Mouse (Mus musculus): Measurements from ENCODE around the gene Mcpt8.
"Not testable (repeated sequence)": the region's sequence is repeated elsewhere in the genome, so short reads cannot be mapped to it uniquely, and the experiment has no call there.

Gene Mcpt8

DNA sequence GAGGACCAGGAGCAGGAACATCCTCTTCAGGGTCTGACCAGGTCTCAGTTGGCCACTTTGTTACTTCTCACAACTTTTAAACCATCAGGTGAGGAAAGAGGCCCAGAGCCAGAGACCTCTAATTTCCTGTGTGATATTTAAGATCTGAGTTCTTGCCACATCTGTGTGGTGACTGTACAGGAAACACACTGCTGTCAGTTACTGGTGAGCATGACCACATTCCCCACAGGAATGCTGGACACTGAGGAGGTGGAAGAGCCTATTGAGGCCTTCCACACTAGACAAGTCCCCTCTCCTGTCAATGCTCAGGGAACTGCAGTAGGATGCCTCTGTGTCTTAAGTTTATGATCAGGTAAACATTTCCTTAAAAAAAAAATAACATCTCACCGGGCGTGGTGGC is at the start of gene Mcpt8:
Gene Mcpt8 (minus strand): TSS at position 107 of the 400 bp plus-strand sequence.
- in situ Hi-C loops (cut with MboI; ENCODE audit: low sequenced_read_pairs) = no loop called here

DNA sequence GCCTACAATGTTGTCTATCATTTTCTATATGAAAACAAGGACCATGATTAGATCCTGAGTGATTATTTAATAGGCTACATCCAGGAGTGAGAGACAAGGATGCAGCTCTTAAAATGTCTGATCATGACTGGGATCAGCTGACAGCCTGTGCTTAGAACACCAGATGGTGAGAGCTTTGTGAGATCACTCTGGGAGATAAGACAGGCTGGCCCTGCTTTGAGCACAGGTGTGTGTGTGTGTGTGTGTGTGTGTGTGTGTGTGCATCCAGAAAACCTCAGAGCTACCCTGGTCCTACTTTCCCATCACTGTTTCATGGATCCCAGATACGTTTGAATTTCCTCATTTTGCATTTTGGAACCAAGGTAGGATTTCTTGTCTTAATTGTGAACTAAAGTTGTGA is 48.6 kb upstream of the Mcpt8 start:
- in situ Hi-C loops (cut with MboI; ENCODE audit: low sequenced_read_pairs) = not testable (repeated sequence)

- in situ Hi-C loops (cut with MboI; ENCODE audit: low sequenced_read_pairs) = not testable (repeated sequence)
These were observed 47.4 kb upstream of the Mcpt8 start, which contains the start of gene Gzmd for GRCm38 (mm10) chr14:56132508-56132907. Gene Gzmd (minus strand): TSS chr14:56132608.

GRCm38 (mm10) chr14:56128341-56128740 is 43.3 kb upstream of the Mcpt8 start:
- in situ Hi-C loops (cut with MboI; ENCODE audit: low sequenced_read_pairs) = no loop called here

DNA sequence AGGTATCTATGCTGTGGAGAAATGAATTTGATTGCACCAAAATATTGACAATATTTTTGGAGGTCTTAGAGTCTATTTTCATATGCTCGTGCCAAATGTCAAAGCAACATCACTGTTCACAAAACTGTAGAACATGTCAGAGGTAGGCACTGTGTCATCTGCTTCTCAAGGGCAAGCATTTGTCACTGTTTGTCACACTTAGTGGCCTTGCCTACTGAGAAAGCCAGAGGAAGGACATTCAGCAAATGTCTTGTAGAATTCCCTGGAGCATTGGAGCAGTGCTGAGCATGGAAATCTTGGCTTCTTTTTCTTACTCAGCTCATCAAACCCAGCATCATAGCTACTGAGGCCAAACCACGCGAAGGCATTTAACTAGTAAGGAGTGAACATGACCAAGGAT is 38.4 kb upstream of the Mcpt8 start:
- in situ Hi-C loops (cut with MboI; ENCODE audit: low sequenced_read_pairs) = no loop called here

GRCm38 (mm10) chr14:56120525-56120924 is 35.5 kb upstream of the Mcpt8 start, which contains the start of gene Gzme:
Gene Gzme (minus strand): TSS chr14:56120625.
- in situ Hi-C loops (cut with MboI; ENCODE audit: low sequenced_read_pairs) = no loop called here

DNA sequence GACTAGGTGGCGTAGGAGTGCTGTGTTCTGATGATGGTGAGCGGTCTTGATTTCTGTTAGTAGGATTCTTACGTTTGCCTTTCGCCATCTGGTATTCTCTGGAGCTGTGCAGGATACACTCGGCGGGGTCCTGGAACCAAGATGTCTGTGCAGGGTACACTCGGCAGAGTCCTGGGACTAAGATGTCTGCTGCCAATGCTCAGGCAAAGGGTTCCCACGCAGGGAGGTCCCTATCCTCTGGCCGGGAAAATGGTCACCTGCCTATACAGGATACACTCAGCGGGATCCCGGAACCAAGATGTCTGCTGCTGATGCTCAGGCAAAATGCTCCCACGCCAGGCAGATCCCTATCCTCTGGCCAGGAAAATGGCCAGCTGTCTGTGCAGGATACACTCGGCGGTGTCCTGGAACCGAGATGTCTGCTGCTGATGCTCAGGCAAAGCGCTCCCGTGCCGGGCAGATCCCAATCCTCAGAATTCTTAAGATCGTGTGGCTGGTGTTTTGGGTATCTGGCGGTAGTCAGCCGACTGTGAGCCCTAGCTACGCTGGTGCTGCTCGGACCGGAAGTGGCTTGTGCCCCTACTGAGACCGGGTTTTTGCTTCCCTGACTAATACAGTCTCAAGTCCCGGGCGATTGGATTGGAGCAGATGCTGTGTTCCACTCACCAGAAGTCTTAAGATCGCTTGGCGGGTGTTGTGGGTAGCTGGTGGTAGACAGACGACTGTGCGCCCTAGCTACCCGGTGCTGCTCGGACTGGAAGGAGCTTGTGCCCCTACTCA is 30.6 kb upstream of the Mcpt8 start:
- in situ Hi-C loops (cut with MboI; ENCODE audit: low sequenced_read_pairs) = not testable (repeated sequence)

DNA sequence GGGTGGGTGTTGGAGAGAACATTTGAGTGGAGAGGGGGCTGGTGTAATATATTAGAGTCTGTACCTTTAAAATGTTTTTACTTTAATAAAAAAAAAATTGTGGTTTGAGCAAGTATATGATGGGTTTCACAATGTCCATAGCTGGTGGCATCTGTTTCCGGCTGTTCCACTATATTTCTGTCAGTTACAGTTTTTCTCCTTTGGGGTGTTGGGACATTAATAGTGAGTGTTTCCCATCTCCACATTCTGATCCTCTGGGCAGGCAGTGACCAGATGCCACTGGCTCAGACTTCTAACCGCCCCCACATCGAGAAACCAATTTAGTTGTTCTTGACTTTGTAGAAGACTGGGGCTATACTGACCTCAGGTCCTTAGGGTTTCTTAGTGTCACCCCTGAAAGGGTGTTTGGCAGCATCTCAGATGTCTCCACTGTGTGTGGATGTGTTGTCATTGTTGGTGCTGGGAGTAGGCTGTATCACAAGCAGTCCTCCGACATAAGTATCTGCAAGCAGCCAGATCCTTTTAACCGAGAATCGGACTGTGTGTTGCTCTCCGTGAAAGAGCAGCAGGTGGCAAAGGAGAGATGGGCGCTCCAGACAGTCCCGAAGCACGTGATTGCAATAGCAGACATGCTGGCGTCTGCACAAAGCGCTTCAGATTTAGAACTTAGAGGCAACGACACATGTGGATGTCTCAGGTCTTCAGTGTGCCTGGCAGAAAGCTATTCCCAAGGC is 20.5 kb upstream of the Mcpt8 start:
- in situ Hi-C loops (cut with MboI; ENCODE audit: low sequenced_read_pairs) = no loop called here

DNA sequence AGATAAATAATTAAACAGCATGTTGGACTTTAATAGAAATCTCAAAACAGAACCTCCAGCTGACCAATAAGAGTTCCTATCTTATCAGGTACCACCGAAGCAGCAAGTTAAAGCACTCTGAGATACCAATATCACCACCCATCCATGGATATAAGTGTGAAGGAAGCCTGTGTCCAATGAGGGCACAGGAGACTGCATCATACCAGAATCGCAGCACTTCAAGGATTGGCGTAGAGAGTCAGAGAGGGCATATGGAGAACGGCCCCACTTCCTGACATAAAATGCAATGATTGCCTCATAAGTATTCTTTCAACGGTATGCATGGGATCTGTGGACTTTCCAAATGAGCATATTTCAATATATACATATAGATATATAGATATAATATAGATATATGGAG is 19.9 kb upstream of the Mcpt8 start:
- in situ Hi-C loops (cut with MboI; ENCODE audit: low sequenced_read_pairs) = no loop called here

DNA sequence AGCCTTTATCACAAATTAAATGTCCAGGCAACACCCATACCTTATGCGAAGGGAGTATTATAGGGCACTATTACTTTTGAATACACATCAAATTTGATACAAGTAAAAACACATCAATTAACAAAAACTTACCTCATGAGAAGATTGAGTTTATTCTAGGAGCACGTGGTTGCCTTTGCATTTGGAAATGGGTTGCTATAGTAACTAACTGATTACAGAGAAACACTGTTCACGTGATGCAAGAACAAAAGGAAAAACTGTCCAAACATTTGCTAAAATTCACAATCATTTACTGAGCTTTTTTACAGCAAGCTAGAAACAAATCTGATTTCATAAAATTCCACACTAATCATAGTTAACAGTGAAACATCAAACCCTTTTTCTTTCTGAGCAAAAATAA is 18.4 kb upstream of the Mcpt8 start:
- in situ Hi-C loops (cut with MboI; ENCODE audit: low sequenced_read_pairs) = no loop called here

- in situ Hi-C loops (cut with MboI; ENCODE audit: low sequenced_read_pairs) = no loop called here
These were observed 17.3 kb upstream of the Mcpt8 start, which contains the start of gene Ctsg for GRCm38 (mm10) chr14:56102386-56102785. Gene Ctsg (minus strand): TSS chr14:56102574.

- in situ Hi-C loops (cut with MboI; ENCODE audit: low sequenced_read_pairs) = no loop called here
These were observed 13.9 kb upstream of the Mcpt8 start for GRCm38 (mm10) chr14:56098940-56099339.

DNA sequence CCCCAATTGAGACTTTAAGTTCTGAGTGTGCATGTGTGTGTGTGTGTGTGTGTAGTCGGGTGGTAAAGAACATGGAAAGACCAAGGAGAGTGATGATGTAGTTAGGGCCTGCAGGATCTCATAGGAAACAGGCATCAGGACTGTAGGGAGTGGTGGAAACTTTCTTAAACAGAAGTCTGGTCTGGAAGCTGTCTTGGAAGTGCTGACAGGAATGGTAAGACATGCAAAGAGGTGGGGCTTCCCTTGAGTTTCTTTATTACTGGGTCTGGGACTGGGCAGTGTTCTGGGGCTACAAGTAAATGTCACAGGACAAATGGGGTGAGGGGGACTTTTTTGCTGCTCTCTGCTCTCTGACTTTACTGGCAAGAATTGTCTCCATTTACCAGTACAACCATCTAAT is 12.5 kb upstream of the Mcpt8 start:
- in situ Hi-C loops (cut with MboI; ENCODE audit: low sequenced_read_pairs) = no loop called here

- in situ Hi-C loops (cut with MboI; ENCODE audit: low sequenced_read_pairs) = no loop called here
These were observed 8.3 kb upstream of the Mcpt8 start for GRCm38 (mm10) chr14:56093353-56093752.

DNA sequence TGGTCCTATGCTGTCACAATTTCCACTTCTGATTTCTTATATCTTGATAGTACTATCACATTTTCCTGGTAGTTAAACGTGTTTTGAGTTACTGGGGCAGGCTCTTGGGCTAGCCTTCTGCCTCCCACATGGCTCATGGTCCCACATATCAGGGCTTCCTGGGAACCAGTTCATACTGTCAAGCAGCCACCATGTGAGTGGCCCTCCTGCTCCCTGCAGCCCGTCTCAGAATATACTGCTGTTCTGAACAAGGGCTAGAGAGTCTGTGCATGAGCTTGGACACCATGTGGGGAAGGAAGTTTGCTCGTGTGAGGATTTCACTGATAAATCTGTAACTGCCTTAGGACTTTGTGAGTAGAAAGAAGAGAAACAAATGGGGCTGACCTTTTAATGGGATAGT is 1.6 kb upstream of the Mcpt8 start:
- in situ Hi-C loops (cut with MboI; ENCODE audit: low sequenced_read_pairs) = no loop called here

GRCm38 (mm10) chr14:56082016-56082415 is 3.1 kb downstream of the Mcpt8 start:
- in situ Hi-C loops (cut with MboI; ENCODE audit: low sequenced_read_pairs) = no loop called here

DNA sequence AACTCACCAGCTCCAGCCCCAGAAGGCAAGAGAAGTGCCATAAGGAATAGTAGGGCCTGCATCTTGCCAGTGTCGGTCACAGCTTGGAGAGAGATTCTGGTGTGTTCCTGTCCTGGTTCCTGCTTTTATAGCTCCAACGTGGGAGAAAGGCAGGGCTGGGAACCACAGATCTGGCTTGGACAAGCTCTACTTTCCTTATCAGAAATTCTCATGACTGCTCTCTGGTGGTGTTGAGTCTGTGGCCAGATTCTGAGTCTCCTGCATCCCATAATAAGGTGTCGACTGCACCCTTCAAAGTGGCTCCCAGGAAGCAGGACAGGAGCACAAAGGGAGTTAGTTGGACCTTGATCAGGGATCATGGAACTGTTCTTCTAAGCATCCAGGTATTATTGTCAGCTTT is 22.9 kb downstream of the Mcpt8 start, which contains the start of gene Mcpt4:
Gene Mcpt4 (minus strand): TSS at position 101 of the 400 bp plus-strand sequence.
- in situ Hi-C loops (cut with MboI; ENCODE audit: low sequenced_read_pairs) = not testable (repeated sequence)

- in situ Hi-C loops (cut with MboI; ENCODE audit: low sequenced_read_pairs) = no loop called here
These were observed 27.4 kb downstream of the Mcpt8 start for GRCm38 (mm10) chr14:56057722-56058121.

DNA sequence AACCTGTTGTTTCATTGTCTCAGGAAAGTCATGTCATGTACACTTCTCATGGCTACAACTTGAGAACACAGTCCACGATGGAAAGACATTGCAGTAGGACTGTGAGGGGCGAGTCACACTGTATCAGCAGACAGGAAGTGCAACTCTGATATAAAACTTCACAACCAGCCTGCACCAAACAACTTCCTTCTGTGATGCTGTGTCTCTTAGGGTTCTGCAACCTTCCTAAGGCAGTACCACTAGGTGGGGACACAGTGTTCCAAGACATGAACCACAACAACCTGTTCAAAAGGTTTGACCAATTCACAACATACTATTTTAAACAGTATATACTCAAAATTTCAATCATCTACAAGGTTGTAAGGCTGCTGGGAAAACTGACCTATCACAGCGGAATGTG is 29.7 kb downstream of the Mcpt8 start:
- in situ Hi-C loops (cut with MboI; ENCODE audit: low sequenced_read_pairs) = no loop called here

GRCm38 (mm10) chr14:56041792-56042191 is 43.3 kb downstream of the Mcpt8 start, which contains the start of gene Mcpt2:
Gene Mcpt2 (plus strand): TSS chr14:56042041.
- in situ Hi-C loops (cut with MboI; ENCODE audit: low sequenced_read_pairs) = not testable (repeated sequence)

DNA sequence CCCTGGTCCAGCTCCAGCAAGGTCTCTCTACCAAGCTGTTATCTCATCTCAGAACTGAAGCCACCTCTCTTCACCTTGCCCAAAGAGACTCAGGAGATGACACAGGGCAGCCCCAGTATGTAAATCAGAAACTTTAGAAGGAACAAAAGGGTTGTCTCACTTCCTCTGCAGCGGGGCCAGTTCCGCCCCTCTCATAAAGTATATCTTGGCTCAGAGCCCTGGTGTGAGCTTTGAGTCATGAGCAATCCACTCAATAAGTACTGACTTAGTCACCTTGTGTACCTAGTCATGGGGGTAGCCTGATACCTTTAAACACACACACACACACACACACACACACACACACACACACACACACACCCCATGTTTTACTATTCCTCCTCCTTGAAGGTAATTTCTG is 50.6 kb downstream of the Mcpt8 start:
- in situ Hi-C loops (cut with MboI; ENCODE audit: low sequenced_read_pairs) = no loop called here
